Mouse (Mus musculus) embryo, embryonic 11.5 days (tissue): Measurements from ENCODE around the gene Krt32.

Source experiments
- DNase-seq: peaks from one replicate; pipeline ENCODE4 v3.0.0-alpha.2; 2012; ENCODE audit warnings: low read depth, low spot score

Gene Krt32

GRCm38 (mm10) chr11:100055686-100056655 is 32.1 kb downstream of the Krt32 start:
- DNase-seq, result no peak

- no peak for DNase-seq
Measured at GRCm38 (mm10) chr11:100050451-100050850, 37.6 kb downstream of the Krt32 start, which contains the start of gene Krt31. Gene Krt31 (minus strand): TSS chr11:100050551.

- DNase-seq, result no peak
Measured at GRCm38 (mm10) chr11:100047193-100047592, 40.8 kb downstream of the Krt32 start.

GRCm38 (mm10) chr11:100046303-100046866 is 41.6 kb downstream of the Krt32 start:
- no peak for DNase-seq

- DNase-seq, result no peak
Measured at GRCm38 (mm10) chr11:100041454-100041853, 46.6 kb downstream of the Krt32 start, which contains the start of gene Krt34. Gene Krt34 (minus strand): TSS chr11:100041554.
